Mouse (Mus musculus): ENCODE data around the gene Rptor. TPM values are rescaled to one million over a fixed set of nuclear protein-coding genes. Genes with fewer than 3 reads are reported as not detected.
A peak's percentile ranks its signal among the peaks of the same experiment; 100 is the strongest.

Rptor gene
- polyA plus RNA-seq (2014; fragmentation: Nextera tagmentation; extraction: Ambion mirVana) = 12.7 and 13.1 TPM in 2 replicates

DNA sequence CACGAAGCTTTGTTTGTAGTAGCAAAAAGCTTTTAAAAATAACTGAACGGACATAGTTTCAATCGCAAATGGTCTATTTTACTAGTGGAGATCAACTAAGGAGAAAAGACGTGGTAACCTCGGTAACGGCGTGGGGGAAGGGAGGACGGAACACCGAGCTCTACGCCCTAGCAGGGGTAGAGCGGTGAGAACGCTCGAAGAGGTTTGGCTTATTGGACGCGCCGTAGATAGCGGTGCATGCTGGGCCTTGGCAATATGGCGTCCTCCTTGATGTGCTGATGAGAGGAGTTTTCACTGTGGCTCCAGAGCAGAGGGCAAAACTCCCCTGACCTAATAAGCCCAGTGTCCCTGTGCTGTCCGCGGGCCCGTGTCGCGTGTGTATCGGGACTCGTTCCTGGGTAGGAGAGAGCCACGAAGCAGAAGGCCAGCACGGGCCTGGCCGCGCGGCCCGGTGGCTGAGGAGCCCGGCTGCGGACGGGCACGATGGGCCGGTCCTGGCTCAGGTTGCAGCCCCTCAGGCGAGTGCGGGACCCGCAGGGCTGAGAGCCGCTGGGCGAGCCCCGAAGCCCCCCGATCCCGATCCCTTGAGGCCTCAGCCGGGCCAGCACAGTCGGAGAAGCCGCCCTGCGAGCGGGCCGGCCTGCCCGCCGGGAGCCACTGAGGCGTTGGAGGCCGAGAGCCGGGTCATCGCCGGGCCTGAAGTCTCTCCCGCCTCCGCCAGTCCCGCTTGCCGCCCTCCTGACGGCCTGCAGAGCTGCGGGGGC, at the start of gene Rptor:
TSS of gene Rptor (plus strand) at position 143 of the 764 bp plus-strand sequence.
- H3K27ac ChIP-seq (ENCODE audit: low read length) = peak within 1 kb of the TSS; percentile 80
- ATAC-seq (ENCODE audit: insufficient number of reproducible peaks, insufficient read depth, low FRiP score, low read depth) = peak; percentile 98
- H3K4me1 ChIP-seq (ENCODE audit: control insufficient read depth, insufficient read depth, low read length) = peaks cover 10% of the 10 kb centered on the region
- peaks cover 2% of the 10 kb centered on the region; the same call in 1 of the 2 replicates for H3K36me3 ChIP-seq (ENCODE audit: control insufficient read depth, insufficient read depth, low read length)
- 1% methylated on average over 59 of the region's 63 CpGs for WGBS
- peak within 1 kb of the TSS; percentile 91 for H3K9ac ChIP-seq (replicated peaks; ENCODE audit: low read depth, low read length)
- H3K4me2 ChIP-seq (replicated peaks; ENCODE audit: low read depth, low read length) = peak within 1 kb of the TSS; percentile 60
- H3K9me3 ChIP-seq (ENCODE audit: control insufficient read depth, low read depth, low read length) = no peaks in the 10 kb centered on the region
- H3K27me3 ChIP-seq (ENCODE audit: control insufficient read depth, insufficient read depth, low read length) = no peaks in the 10 kb centered on the region
- peak within 1 kb of the TSS; percentile 98 for H3K4me3 ChIP-seq (ENCODE audit: low read depth, low read length)

DNA sequence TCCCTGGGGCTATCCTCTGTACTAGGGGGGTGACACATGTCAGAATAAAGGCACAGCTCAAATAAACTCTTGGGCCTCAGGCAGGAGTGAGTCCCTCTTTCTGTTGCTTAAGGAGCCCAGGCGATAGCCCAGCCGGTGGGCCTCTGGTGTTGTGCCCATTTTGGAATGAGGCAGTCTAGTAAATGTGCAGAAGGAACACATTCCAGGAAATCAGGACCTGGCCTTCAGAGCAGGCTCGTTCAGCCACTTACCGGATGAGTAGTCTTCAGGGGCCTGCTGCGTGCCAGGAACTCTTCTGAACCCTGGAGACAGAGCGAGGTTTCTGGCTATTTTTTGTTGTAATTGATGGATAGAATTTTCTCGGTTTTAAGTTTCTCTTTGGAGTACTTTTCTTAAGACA, 48.0 kb upstream of the Rptor start:
- Histone ChIP-seq H3K36me3 (ENCODE audit: control insufficient read depth, insufficient read depth, low read length) (no peaks in the 10 kb centered on the region), H3K4me3 (ENCODE audit: low read depth, low read length) (no peak overlapping the region), H3K4me1 (ENCODE audit: control insufficient read depth, insufficient read depth, low read length) (peaks cover 21% of the 10 kb centered on the region; the same call in 1 of the 2 replicates), H3K27ac (ENCODE audit: low read length) (no peak overlapping the region), H3K9ac (replicated peaks; ENCODE audit: low read depth, low read length) (no peak overlapping the region), H3K9me3 (ENCODE audit: control insufficient read depth, low read depth, low read length) (no peaks in the 10 kb centered on the region), H3K27me3 (ENCODE audit: control insufficient read depth, insufficient read depth, low read length) (peaks cover 13% of the 10 kb centered on the region), H3K4me2 (replicated peaks; ENCODE audit: low read depth, low read length) (no peak overlapping the region)
- WGBS = 69% methylated on average over 7 of the region's 7 CpGs
- ATAC-seq (ENCODE audit: insufficient number of reproducible peaks, insufficient read depth, low FRiP score, low read depth) = no peak

DNA sequence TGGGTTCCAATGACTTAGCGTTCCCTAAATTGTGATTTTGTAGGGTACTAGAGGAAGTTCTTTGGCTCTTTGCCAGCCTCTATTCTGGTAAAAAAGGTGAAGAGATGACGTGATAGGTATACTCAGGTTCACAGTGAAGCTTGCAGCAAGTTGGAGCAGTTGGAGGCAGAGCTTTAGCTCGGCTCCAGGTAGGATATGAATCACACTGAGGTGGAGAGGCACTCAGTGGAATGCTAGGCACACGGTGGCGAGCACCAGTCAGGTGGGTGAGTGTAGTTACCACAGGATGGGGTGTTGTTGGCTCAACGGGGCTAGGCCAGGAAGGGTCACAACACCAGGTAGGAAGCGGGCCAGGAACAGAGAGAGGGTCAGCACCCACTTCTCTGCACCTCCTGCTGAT, 47.5 kb upstream of the Rptor start:
- Histone ChIP-seq H3K4me3 (ENCODE audit: low read depth, low read length) (no peak overlapping the region), H3K9me3 (ENCODE audit: control insufficient read depth, low read depth, low read length) (no peaks in the 10 kb centered on the region), H3K36me3 (ENCODE audit: control insufficient read depth, insufficient read depth, low read length) (no peaks in the 10 kb centered on the region), H3K27me3 (ENCODE audit: control insufficient read depth, insufficient read depth, low read length) (peaks cover 9% of the 10 kb centered on the region; the same call in 1 of the 2 replicates), H3K4me1 (ENCODE audit: control insufficient read depth, insufficient read depth, low read length) (peaks cover 21% of the 10 kb centered on the region; the same call in 1 of the 2 replicates), H3K27ac (ENCODE audit: low read length) (no peak overlapping the region), H3K9ac (replicated peaks; ENCODE audit: low read depth, low read length) (no peak overlapping the region), H3K4me2 (replicated peaks; ENCODE audit: low read depth, low read length) (no peak overlapping the region)
- WGBS = 77% methylated on average over 7 of the region's 7 CpGs
- no peak for ATAC-seq (ENCODE audit: insufficient number of reproducible peaks, insufficient read depth, low FRiP score, low read depth)

DNA sequence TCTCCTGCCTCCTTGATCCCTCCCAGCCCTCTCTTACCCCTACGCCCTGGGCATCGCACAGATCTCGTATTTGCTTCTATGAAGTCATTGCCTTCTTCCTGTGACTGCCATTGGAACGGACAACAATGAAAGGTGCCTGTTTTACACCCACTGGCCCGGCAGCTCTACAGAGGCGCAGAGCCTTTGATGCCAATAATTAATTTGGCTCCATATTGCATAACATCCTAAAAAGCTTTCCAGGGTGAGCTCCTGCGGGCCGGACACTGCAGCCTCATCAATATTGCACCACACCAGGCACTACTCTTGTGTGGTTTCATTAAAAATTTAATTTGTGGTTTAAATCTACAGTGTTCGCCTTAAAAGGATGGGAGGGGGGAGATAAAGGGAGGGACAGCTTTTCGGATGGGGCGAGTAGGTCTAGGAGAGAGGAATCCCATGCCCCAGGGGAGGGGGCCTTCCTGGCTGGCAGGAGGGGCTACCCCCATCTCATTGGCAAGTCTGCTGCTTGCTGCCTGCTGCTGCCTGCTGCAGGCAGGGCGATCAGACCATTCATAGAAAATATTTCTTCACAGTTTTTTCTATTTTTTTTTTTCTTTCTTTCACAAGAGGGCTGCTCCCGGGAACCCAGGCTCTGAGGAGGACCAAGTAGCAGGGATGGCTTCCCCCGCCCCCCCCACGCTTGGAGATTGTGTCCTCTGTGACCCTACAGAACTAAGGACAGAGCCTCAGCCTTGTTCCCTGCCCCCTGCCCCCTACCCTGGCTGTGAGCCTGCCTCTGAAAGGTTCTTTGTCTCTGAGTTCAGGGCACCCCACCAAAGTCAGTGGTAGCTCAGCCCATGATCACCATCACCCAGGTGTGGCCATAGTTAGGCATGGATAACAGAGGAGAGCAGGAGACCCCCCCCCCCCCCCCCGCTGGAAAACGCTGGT, 44.5 kb upstream of the Rptor start:
- H3K27ac ChIP-seq (ENCODE audit: low read length) = no peak overlapping the region
- peaks cover 15% of the 10 kb centered on the region; the same call in 1 of the 2 replicates for H3K4me1 ChIP-seq (ENCODE audit: control insufficient read depth, insufficient read depth, low read length)
- H3K9me3 ChIP-seq (ENCODE audit: control insufficient read depth, low read depth, low read length) = no peaks in the 10 kb centered on the region
- H3K36me3 ChIP-seq (ENCODE audit: control insufficient read depth, insufficient read depth, low read length) = no peaks in the 10 kb centered on the region
- ATAC-seq (ENCODE audit: insufficient number of reproducible peaks, insufficient read depth, low FRiP score, low read depth) = no peak
- no peak overlapping the region for H3K4me3 ChIP-seq (ENCODE audit: low read depth, low read length)
- H3K9ac ChIP-seq (replicated peaks; ENCODE audit: low read depth, low read length) = no peak overlapping the region
- H3K27me3 ChIP-seq (ENCODE audit: control insufficient read depth, insufficient read depth, low read length) = no peaks in the 10 kb centered on the region
- 39% methylated on average over 17 of the region's 17 CpGs for WGBS
- no peak overlapping the region for H3K4me2 ChIP-seq (replicated peaks; ENCODE audit: low read depth, low read length)

DNA sequence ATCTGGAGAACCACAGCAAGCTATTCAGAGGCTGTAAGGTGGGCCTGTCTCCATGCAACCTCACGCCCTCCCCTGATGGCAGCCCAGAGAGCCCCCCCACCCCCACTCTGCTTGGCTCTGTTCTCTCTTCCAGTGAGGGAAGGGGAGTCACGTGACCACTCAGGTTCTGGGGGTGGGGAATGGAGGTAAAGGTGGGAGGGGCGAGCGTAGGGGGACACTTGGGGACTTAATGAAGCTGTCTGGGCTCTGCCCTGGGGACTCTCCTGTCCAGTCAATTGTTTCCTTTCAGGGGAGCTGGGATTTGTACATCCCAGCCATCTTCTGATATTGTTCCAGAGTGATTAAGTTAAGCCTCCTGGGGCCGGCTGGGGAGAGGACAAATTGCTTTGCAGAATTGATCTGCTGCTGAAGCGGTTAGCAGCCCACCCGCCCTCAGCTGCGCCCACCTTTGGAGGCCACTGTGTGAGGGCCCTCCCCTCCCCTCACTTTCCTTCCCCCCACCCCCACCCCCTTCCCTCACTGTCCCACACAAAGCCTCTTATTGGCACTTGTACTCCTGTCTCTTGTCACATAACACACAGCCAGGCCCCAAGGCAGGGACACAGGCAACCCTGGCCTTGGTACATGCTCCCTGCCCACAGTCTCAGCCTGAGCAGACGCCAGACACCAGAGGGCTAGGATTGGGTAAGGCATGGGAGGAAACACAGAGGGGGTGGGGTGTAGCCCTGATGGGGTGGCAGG, 43.7 kb upstream of the Rptor start:
- no peak overlapping the region for H3K4me3 ChIP-seq (ENCODE audit: low read depth, low read length)
- no peaks in the 10 kb centered on the region for H3K27me3 ChIP-seq (ENCODE audit: control insufficient read depth, insufficient read depth, low read length)
- no peak overlapping the region for H3K9ac ChIP-seq (replicated peaks; ENCODE audit: low read depth, low read length)
- H3K36me3 ChIP-seq (ENCODE audit: control insufficient read depth, insufficient read depth, low read length) = no peaks in the 10 kb centered on the region
- no peak overlapping the region; the same call in 1 of the 2 replicates for H3K27ac ChIP-seq (ENCODE audit: low read length)
- H3K4me1 ChIP-seq (ENCODE audit: control insufficient read depth, insufficient read depth, low read length) = peaks cover 15% of the 10 kb centered on the region; the same call in 1 of the 2 replicates
- WGBS = 11% methylated on average over 9 of the region's 9 CpGs
- no peak overlapping the region for H3K4me2 ChIP-seq (replicated peaks; ENCODE audit: low read depth, low read length)
- H3K9me3 ChIP-seq (ENCODE audit: control insufficient read depth, low read depth, low read length) = no peaks in the 10 kb centered on the region
- ATAC-seq (ENCODE audit: insufficient number of reproducible peaks, insufficient read depth, low FRiP score, low read depth) = peak; percentile 26; the same call in 1 of the 2 replicates

DNA sequence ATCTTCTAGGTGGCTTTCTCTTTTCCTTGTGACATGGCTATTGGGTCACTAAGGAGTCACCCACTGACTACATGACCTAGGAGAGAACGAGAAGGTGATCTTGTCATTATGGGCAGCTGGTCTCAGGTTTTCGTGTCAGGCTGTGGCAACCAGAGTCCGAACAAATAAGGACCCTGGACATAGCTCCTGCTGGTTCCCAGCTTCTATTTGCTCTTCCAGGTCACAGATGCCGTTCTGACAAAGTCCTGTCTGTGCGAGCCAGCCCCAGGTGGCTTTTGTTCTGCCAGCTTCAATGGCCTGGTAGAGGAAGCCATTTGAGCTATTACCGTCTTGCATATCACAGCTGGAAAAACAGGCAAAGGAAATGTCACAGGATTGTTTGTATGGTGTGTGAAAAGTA, 40.4 kb upstream of the Rptor start:
- Histone ChIP-seq H3K27me3 (ENCODE audit: control insufficient read depth, insufficient read depth, low read length) (no peaks in the 10 kb centered on the region), H3K36me3 (ENCODE audit: control insufficient read depth, insufficient read depth, low read length) (no peaks in the 10 kb centered on the region), H3K9me3 (ENCODE audit: control insufficient read depth, low read depth, low read length) (no peaks in the 10 kb centered on the region), H3K4me1 (ENCODE audit: control insufficient read depth, insufficient read depth, low read length) (peaks cover 15% of the 10 kb centered on the region; the same call in 1 of the 2 replicates), H3K4me3 (ENCODE audit: low read depth, low read length) (no peak overlapping the region), H3K4me2 (replicated peaks; ENCODE audit: low read depth, low read length) (no peak overlapping the region), H3K27ac (ENCODE audit: low read length) (no peak overlapping the region), H3K9ac (replicated peaks; ENCODE audit: low read depth, low read length) (no peak overlapping the region)
- 40% methylated on average over 6 of the region's 6 CpGs for WGBS
- no peak for ATAC-seq (ENCODE audit: insufficient number of reproducible peaks, insufficient read depth, low FRiP score, low read depth)

DNA sequence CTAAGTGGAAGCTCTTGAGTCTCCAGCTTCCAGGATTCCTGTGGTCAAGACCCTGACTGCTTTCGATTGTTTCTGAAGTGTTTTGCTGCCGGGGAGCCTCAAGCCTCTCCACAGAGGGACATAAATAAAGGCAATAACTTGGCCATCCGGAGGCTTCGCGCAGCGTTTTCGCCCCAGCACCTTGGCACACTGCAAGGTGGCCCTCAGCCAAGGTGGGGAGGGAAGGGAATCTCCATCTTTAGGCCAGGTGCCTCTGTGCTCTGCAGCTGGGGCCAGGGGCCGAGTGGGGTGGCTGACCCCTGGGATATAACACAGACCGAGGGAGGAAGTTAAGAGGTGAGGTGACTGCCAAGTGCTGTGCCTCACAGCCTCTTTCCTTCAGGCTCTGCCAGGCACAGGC, 39.5 kb upstream of the Rptor start:
- Histone ChIP-seq H3K9me3 (ENCODE audit: control insufficient read depth, low read depth, low read length) (no peaks in the 10 kb centered on the region), H3K4me3 (ENCODE audit: low read depth, low read length) (no peak overlapping the region), H3K4me2 (replicated peaks; ENCODE audit: low read depth, low read length) (no peak overlapping the region), H3K36me3 (ENCODE audit: control insufficient read depth, insufficient read depth, low read length) (no peaks in the 10 kb centered on the region), H3K9ac (replicated peaks; ENCODE audit: low read depth, low read length) (no peak overlapping the region), H3K27me3 (ENCODE audit: control insufficient read depth, insufficient read depth, low read length) (no peaks in the 10 kb centered on the region), H3K4me1 (ENCODE audit: control insufficient read depth, insufficient read depth, low read length) (peaks cover 11% of the 10 kb centered on the region; the same call in 1 of the 2 replicates), H3K27ac (ENCODE audit: low read length) (no peak overlapping the region)
- WGBS = 65% methylated on average over 9 of the region's 9 CpGs
- no peak for ATAC-seq (ENCODE audit: insufficient number of reproducible peaks, insufficient read depth, low FRiP score, low read depth)

DNA sequence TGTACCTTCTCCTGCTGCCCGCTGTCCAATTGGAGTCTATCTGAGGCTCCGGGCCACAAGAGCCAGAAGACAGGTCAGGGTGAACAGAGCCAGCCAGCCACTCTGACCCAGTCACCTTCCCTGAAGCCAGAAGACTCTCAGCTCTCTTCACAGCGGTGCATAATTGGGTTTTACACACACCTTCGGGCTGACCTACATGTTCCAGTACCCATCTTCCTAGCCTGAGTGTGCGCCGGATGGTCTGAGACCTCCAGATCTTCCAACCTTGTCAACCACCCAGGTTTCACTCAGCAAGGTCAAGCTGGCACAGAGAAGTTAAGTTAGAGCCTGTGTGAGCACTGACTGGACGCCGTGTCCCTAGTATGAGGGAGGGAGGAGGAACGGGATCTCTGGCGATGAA, 38.3 kb upstream of the Rptor start:
- no peak overlapping the region for H3K4me3 ChIP-seq (ENCODE audit: low read depth, low read length)
- no peaks in the 10 kb centered on the region for H3K27me3 ChIP-seq (ENCODE audit: control insufficient read depth, insufficient read depth, low read length)
- H3K4me2 ChIP-seq (replicated peaks; ENCODE audit: low read depth, low read length) = no peak overlapping the region
- H3K9ac ChIP-seq (replicated peaks; ENCODE audit: low read depth, low read length) = no peak overlapping the region
- peaks cover 3% of the 10 kb centered on the region; the same call in 1 of the 2 replicates for H3K4me1 ChIP-seq (ENCODE audit: control insufficient read depth, insufficient read depth, low read length)
- no peak overlapping the region for H3K27ac ChIP-seq (ENCODE audit: low read length)
- H3K9me3 ChIP-seq (ENCODE audit: control insufficient read depth, low read depth, low read length) = no peaks in the 10 kb centered on the region
- no peaks in the 10 kb centered on the region for H3K36me3 ChIP-seq (ENCODE audit: control insufficient read depth, insufficient read depth, low read length)
- no peak for ATAC-seq (ENCODE audit: insufficient number of reproducible peaks, insufficient read depth, low FRiP score, low read depth)
- WGBS = 83% methylated on average over 10 of the region's 10 CpGs
